Mouse (Mus musculus): ENCODE measurements around the gene Glcci1.

DNA sequence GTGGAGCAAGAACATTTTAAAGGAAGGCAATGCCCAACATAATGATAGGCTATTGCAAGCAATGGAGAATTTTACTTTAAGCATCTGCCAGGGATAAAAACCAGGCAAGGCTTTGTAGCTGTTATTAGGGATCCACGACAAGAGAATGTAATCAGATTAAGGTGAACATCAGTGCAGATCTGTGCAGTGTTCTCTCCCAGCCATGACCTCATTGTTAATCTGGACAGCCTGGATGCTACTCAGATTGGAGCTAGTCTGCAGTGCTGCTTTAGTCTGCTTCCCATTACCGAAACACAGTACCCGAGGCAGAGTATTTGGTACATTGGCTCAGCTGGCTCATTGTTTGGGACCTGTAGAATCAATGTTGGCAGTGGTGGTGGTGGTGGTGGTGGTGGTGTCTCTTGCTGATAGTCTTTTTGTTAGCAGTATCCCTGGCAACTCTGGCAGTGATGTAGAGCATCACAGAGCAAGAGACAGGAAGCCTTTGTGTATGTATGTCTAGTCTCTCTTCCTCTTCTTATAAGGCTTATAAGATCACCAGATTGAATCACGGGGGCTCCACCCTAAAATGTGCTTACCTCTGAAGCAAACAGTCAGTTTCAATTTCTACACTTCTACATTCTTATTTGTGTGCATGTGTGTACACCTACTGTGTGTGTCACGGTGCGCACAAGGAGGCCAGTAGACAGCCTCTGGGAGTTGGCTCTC, 4.7 kb upstream of the Glcci1 start:
- TF ChIP-seq CTCF (conservative IDR thresholded peaks at IDR 0.05; ENCODE audit: low read length) (no peak), NANOG (IDR thresholded peaks at IDR 0.05; ENCODE audit: borderline replicate concordance, low read length) (no peak), POU5F1 (IDR thresholded peaks at IDR 0.05; ENCODE audit: borderline replicate concordance, low read length) (no peak)
